Mouse (Mus musculus) neural tube, embryonic 15.5 days (tissue): ENCODE measurements around the gene C130050O18Rik. TPM values are rescaled to one million over a fixed set of nuclear protein-coding genes. Genes with fewer than 3 reads are reported as not detected.
"Not testable (repeated sequence)": the region's sequence is repeated elsewhere in the genome, so short reads cannot be mapped to it uniquely, and the experiment has no call there.

Source experiments
- ATAC-seq: fragments of 200-750 bp; cut with Nextera tagmentation; 2 replicates; pipeline ENCODE4 v1.8.0; 2017; ENCODE audit warnings: mild to moderate bottlenecking, moderate TSS enrichment, moderate library complexity; ENCODE audit not compliant: low FRiP score
- H3K27ac ChIP-seq: fragments of 300-500 bp; sonication (generic); replicated peaks from 2 replicates; pipeline ENCODE4 v1.5.1; 2015; ENCODE audit warnings: mild to moderate bottlenecking, inconsistent platforms
- H3K27me3 ChIP-seq: fragments of 300-500 bp; sonication (generic); replicated peaks from 2 replicates; pipeline ENCODE4 v1.6.1; 2015; ENCODE audit warnings: inconsistent platforms
- H3K36me3 ChIP-seq: fragments of 300-500 bp; sonication (generic); 2 replicates; pipeline ENCODE4 v1.6.1; 2015; ENCODE audit warnings: inconsistent platforms
- H3K4me1 ChIP-seq: fragments of 300-500 bp; sonication (generic); 2 replicates; pipeline ENCODE4 v1.6.1; 2015; ENCODE audit warnings: inconsistent platforms
- H3K4me2 ChIP-seq: fragments of 300-500 bp; sonication (generic); 2 replicates; pipeline ENCODE4 v1.6.1; 2015; ENCODE audit warnings: inconsistent platforms, mild to moderate bottlenecking, moderate library complexity
- H3K4me3 ChIP-seq: fragments of 300-500 bp; sonication (generic); replicated peaks from 2 replicates; pipeline ENCODE4 v1.5.1; 2015; ENCODE audit warnings: mild to moderate bottlenecking, inconsistent platforms
- H3K9ac ChIP-seq: fragments of 300-500 bp; sonication (generic); replicated peaks from 2 replicates; pipeline ENCODE4 v1.6.1; 2015; ENCODE audit warnings: mild to moderate bottlenecking, inconsistent platforms
- H3K9me3 ChIP-seq: fragments of 300-500 bp; sonication (generic); replicated peaks from 2 replicates; pipeline ENCODE4 v1.6.1; 2016; ENCODE audit warnings: inconsistent platforms
- WGBS: fragments of 180-500 bp; shearing (Covaris S2); methylation state at CpG from one replicate; pipeline ENCODE4 v1.1.7; 2015; ENCODE audit warnings: mixed read lengths; 5-methylcytosine and 5-hydroxymethylcytosine counted together
- polyA plus RNA-seq: library from polyadenylated mRNA; unstranded; fragments of >200 nt; fragmentation: Nextera tagmentation; extraction: Ambion mirVana; gene quantifications from 2 replicates; pipeline ENCODE4 v1.2.1, GENCODE M21; 2015

Gene C130050O18Rik
- polyA plus RNA-seq, 1 experiment from 2014 or later = 0.47 TPM

GRCm38 (mm10) chr5:139381586-139382513 lies 23.2 kb upstream of the C130050O18Rik start:
- H3K9me3 ChIP-seq = no peaks in the 10 kb centered on the region
- H3K36me3 ChIP-seq = no peaks in the 10 kb centered on the region
- H3K27ac ChIP-seq = peak overlapping the region; percentile 73
- no peak overlapping the region for H3K4me3 ChIP-seq
- no peaks in the 10 kb centered on the region for H3K27me3 ChIP-seq
- ATAC-seq = no peak
- 85% methylated on average over 18 of the region's 18 CpGs for WGBS
- H3K4me1 ChIP-seq = peaks cover 57% of the 10 kb centered on the region
- H3K4me2 ChIP-seq = peak overlapping the region; percentile 91; the same call in 1 of the 2 replicates
- no peak overlapping the region for H3K9ac ChIP-seq

- Histone ChIP-seq H3K4me3 (no peak overlapping the region), H3K27me3 (no peaks in the 10 kb centered on the region), H3K4me1 (peaks cover 64% of the 10 kb centered on the region), H3K4me2 (peak overlapping the region; percentile 22), H3K36me3 (no peaks in the 10 kb centered on the region), H3K27ac (peak overlapping the region; percentile 73), H3K9ac (no peak overlapping the region; the same call in 1 of the 2 replicates), H3K9me3 (no peaks in the 10 kb centered on the region)
- ATAC-seq = no peak
- WGBS = 55% methylated on average over 8 of the region's 8 CpGs
These were observed 22.3 kb upstream of the C130050O18Rik start for GRCm38 (mm10) chr5:139382760-139383159.

GRCm38 (mm10) chr5:139383234-139383633 lies 21.8 kb upstream of the C130050O18Rik start:
- ATAC-seq = no peak
- H3K9ac ChIP-seq = no peak overlapping the region
- peaks cover 69% of the 10 kb centered on the region for H3K4me1 ChIP-seq
- no peaks in the 10 kb centered on the region for H3K9me3 ChIP-seq
- H3K4me3 ChIP-seq = no peak overlapping the region
- H3K4me2 ChIP-seq = 0 out of 2 replicates have a peak overlapping the region, but pooled peaks have one; percentile 22
- no peaks in the 10 kb centered on the region for H3K36me3 ChIP-seq
- WGBS = 69% methylated on average over 9 of the region's 9 CpGs
- peak overlapping the region; percentile 73 for H3K27ac ChIP-seq
- no peaks in the 10 kb centered on the region for H3K27me3 ChIP-seq

- H3K9me3 ChIP-seq = no peaks in the 10 kb centered on the region
- no peak overlapping the region for H3K9ac ChIP-seq
- H3K27me3 ChIP-seq = no peaks in the 10 kb centered on the region
- H3K4me3 ChIP-seq = no peak overlapping the region
- H3K4me1 ChIP-seq = peaks cover 70% of the 10 kb centered on the region
- 81% methylated on average over 10 of the region's 10 CpGs for whole genome bisulfite sequencing
- H3K27ac ChIP-seq = no peak overlapping the region
- ATAC-seq = no peak
- H3K4me2 ChIP-seq = no peak overlapping the region
- no peaks in the 10 kb centered on the region for H3K36me3 ChIP-seq
These were observed 20.5 kb upstream of the C130050O18Rik start for GRCm38 (mm10) chr5:139384531-139384930.

- H3K36me3 ChIP-seq = no peaks in the 10 kb centered on the region
- no peak for ATAC-seq
- H3K27ac ChIP-seq = no peak overlapping the region
- H3K27me3 ChIP-seq = no peaks in the 10 kb centered on the region
- peaks cover 66% of the 10 kb centered on the region for H3K4me1 ChIP-seq
- no peak overlapping the region for H3K4me3 ChIP-seq
- 97% methylated on average over 5 of the region's 5 CpGs for WGBS
- H3K9ac ChIP-seq = no peak overlapping the region
- H3K9me3 ChIP-seq = no peaks in the 10 kb centered on the region
- no peak overlapping the region for H3K4me2 ChIP-seq
These were observed 19.0 kb upstream of the C130050O18Rik start for GRCm38 (mm10) chr5:139386047-139386446.

- Histone ChIP-seq H3K27ac (peak overlapping the region; percentile 77), H3K9me3 (no peaks in the 10 kb centered on the region), H3K9ac (no peak overlapping the region), H3K4me2 (no peak overlapping the region), H3K27me3 (no peaks in the 10 kb centered on the region), H3K4me3 (no peak overlapping the region), H3K36me3 (no peaks in the 10 kb centered on the region), H3K4me1 (peaks cover 57% of the 10 kb centered on the region)
- ATAC-seq = no peak
- 69% methylated on average over 10 of the region's 10 CpGs for WGBS
These were observed 17.5 kb upstream of the C130050O18Rik start for GRCm38 (mm10) chr5:139387329-139388194.

GRCm38 (mm10) chr5:139388195-139388570 lies 16.9 kb upstream of the C130050O18Rik start:
- no peak overlapping the region for H3K9ac ChIP-seq
- no peak overlapping the region for H3K4me2 ChIP-seq
- ATAC-seq = no peak
- H3K9me3 ChIP-seq = no peaks in the 10 kb centered on the region
- H3K4me3 ChIP-seq = no peak overlapping the region
- H3K4me1 ChIP-seq = peaks cover 54% of the 10 kb centered on the region
- H3K27me3 ChIP-seq = no peaks in the 10 kb centered on the region
- H3K27ac ChIP-seq = peak overlapping the region; percentile 77
- no peaks in the 10 kb centered on the region for H3K36me3 ChIP-seq
- WGBS = 54% methylated on average over 4 of the region's 4 CpGs

GRCm38 (mm10) chr5:139388694-139389675 lies 16.1 kb upstream of the C130050O18Rik start:
- Histone ChIP-seq H3K9ac (0 out of 2 replicates have a peak overlapping the region, but pooled peaks have one; percentile 3), H3K4me3 (no peak overlapping the region), H3K27me3 (no peaks in the 10 kb centered on the region), H3K27ac (peak overlapping the region; percentile 77), H3K9me3 (no peaks in the 10 kb centered on the region), H3K4me1 (peaks cover 49% of the 10 kb centered on the region), H3K4me2 (0 out of 2 replicates have a peak overlapping the region, but pooled peaks have one; percentile 9), H3K36me3 (no peaks in the 10 kb centered on the region)
- WGBS = 68% methylated on average over 17 of the region's 17 CpGs
- ATAC-seq = peak; percentile 45; the same call in 1 of the 2 replicates

GRCm38 (mm10) chr5:139389676-139390061 lies 15.4 kb upstream of the C130050O18Rik start:
- 0 out of 2 replicates have a peak, but pooled peaks cover 3% of the 10 kb centered on the region for H3K36me3 ChIP-seq
- ATAC-seq = peak; percentile 65
- H3K4me1 ChIP-seq = peaks cover 45% of the 10 kb centered on the region
- H3K9ac ChIP-seq = peak overlapping the region; percentile 3; the same call in 1 of the 2 replicates
- 0 out of 2 replicates have a peak overlapping the region, but pooled peaks have one; percentile 9 for H3K4me2 ChIP-seq
- H3K27ac ChIP-seq = peak overlapping the region; percentile 77
- WGBS = 23% methylated on average over 6 of the region's 6 CpGs
- no peak overlapping the region for H3K4me3 ChIP-seq
- no peaks in the 10 kb centered on the region for H3K27me3 ChIP-seq
- H3K9me3 ChIP-seq = no peaks in the 10 kb centered on the region

- 75% methylated on average over 5 of the region's 5 CpGs for WGBS
- Histone ChIP-seq H3K27ac (peak overlapping the region; percentile 34; the same call in 1 of the 2 replicates), H3K4me1 (peaks cover 42% of the 10 kb centered on the region)
- not testable (repeated sequence) for H3K9ac ChIP-seq, H3K9me3 ChIP-seq, H3K36me3 ChIP-seq, ATAC-seq, H3K4me2 ChIP-seq, H3K4me3 ChIP-seq, H3K27me3 ChIP-seq
These were observed 14.6 kb upstream of the C130050O18Rik start for GRCm38 (mm10) chr5:139390324-139391119.
